Mouse (Mus musculus): ENCODE data around the gene Ttyh1. TPM values are rescaled to one million over a fixed set of nuclear protein-coding genes. Genes with fewer than 3 reads are reported as not detected.

Ttyh1 gene
- polyA plus RNA-seq, 1 experiment from 2014 or later, result 121 TPM

- Histone ChIP-seq H3K27me3 (no peaks in the 10 kb centered on the region), H3K4me3 (no peak overlapping the region), H3K9ac (no peak overlapping the region), H3K9me3 (replicated peaks) (no peaks in the 10 kb centered on the region), H3K36me3 (ENCODE audit: poor library complexity, severe bottlenecking) (no peaks in the 10 kb centered on the region), H3K4me2 (no peak overlapping the region), H3K27ac (no peak overlapping the region), H3K4me1 (no peaks in the 10 kb centered on the region)
- WGBS, result 83% methylated on average over 2 of the region's 2 CpGs
- no peak for ATAC-seq
These were observed 20.9 kb upstream of the Ttyh1 start for GRCm38 (mm10) chr7:4098301-4098700.

- H3K4me3 ChIP-seq, result no peak overlapping the region
- no peak for ATAC-seq
- no peaks in the 10 kb centered on the region for H3K9me3 ChIP-seq (replicated peaks)
These were observed 20.4 kb upstream of the Ttyh1 start for GRCm38 (mm10) chr7:4098832-4099231.

DNA sequence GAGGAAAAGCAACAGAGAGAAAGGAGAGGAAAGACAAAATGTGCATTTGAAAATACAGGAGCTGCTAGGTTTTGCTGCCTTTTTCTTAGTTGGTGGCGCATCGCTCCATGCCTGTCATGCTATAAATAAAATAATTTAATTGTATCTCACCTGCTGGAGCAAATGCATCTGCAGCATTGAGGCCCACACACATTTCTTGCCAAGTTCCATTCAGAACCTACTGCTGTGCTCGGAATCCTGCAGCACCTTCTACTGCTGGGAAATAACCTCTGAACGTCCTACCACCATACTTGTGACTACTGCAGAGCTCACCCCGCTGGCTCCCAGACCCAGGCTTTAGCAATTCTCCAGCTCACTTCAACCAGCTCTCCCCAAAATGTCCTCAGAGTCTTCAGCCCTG lies 18.1 kb upstream of the Ttyh1 start:
- ATAC-seq, result no peak
- no peaks in the 10 kb centered on the region for H3K36me3 ChIP-seq (ENCODE audit: poor library complexity, severe bottlenecking)
- H3K4me1 ChIP-seq, result no peaks in the 10 kb centered on the region
- no peak overlapping the region for H3K27ac ChIP-seq
- H3K27me3 ChIP-seq, result no peaks in the 10 kb centered on the region
- no peak overlapping the region for H3K4me3 ChIP-seq
- H3K9ac ChIP-seq, result no peak overlapping the region
- WGBS, result 85% methylated on average over 5 of the region's 5 CpGs
- no peaks in the 10 kb centered on the region for H3K9me3 ChIP-seq (replicated peaks)
- H3K4me2 ChIP-seq, result no peak overlapping the region

More at GRCm38 (mm10) chr7:4098832-4099231, 20.4 kb upstream of the Ttyh1 start:
- no peaks in the 10 kb centered on the region for H3K4me1 ChIP-seq
- H3K9ac ChIP-seq, result no peak overlapping the region
- H3K27ac ChIP-seq, result no peak overlapping the region
- no peak overlapping the region for H3K4me2 ChIP-seq
- H3K36me3 ChIP-seq (ENCODE audit: poor library complexity, severe bottlenecking), result no peaks in the 10 kb centered on the region
- WGBS, result 87% methylated on average over 2 of the region's 2 CpGs
- H3K27me3 ChIP-seq, result no peaks in the 10 kb centered on the region

- H3K4me2 ChIP-seq, result no peak overlapping the region
- H3K9me3 ChIP-seq (replicated peaks), result no peaks in the 10 kb centered on the region
- H3K27me3 ChIP-seq, result no peaks in the 10 kb centered on the region
- no peaks in the 10 kb centered on the region for H3K36me3 ChIP-seq (ENCODE audit: poor library complexity, severe bottlenecking)
- ATAC-seq, result no peak
- no peaks in the 10 kb centered on the region for H3K4me1 ChIP-seq
- H3K27ac ChIP-seq, result no peak overlapping the region
- H3K4me3 ChIP-seq, result no peak overlapping the region
- no peak overlapping the region for H3K9ac ChIP-seq
- WGBS, result 15% methylated on average over 4 of the region's 4 CpGs
These were observed 15.8 kb upstream of the Ttyh1 start for GRCm38 (mm10) chr7:4103411-4103810.

GRCm38 (mm10) chr7:4111766-4112165 lies 7.4 kb upstream of the Ttyh1 start:
- Histone ChIP-seq H3K9me3 (replicated peaks) (no peaks in the 10 kb centered on the region), H3K36me3 (ENCODE audit: poor library complexity, severe bottlenecking) (no peaks in the 10 kb centered on the region), H3K4me1 (0 out of 2 replicates have a peak, but pooled peaks cover 3% of the 10 kb centered on the region), H3K9ac (no peak overlapping the region), H3K4me3 (no peak overlapping the region), H3K27ac (no peak overlapping the region; the same call in 1 of the 2 replicates), H3K27me3 (no peaks in the 10 kb centered on the region), H3K4me2 (no peak overlapping the region)
- no peak for ATAC-seq
- WGBS, result 37% methylated on average over 3 of the region's 3 CpGs

- H3K9me3 ChIP-seq (replicated peaks), result no peaks in the 10 kb centered on the region
- H3K36me3 ChIP-seq (ENCODE audit: poor library complexity, severe bottlenecking), result no peaks in the 10 kb centered on the region
- no peak overlapping the region for H3K4me3 ChIP-seq
- H3K4me2 ChIP-seq, result no peak overlapping the region
- no peaks in the 10 kb centered on the region for H3K27me3 ChIP-seq
- H3K27ac ChIP-seq, result peak overlapping the region; percentile 51; the same call in 1 of the 2 replicates
- 73% methylated on average over 8 of the region's 8 CpGs for WGBS
- no peak overlapping the region for H3K9ac ChIP-seq
- no peak for ATAC-seq
- H3K4me1 ChIP-seq, result peaks cover 31% of the 10 kb centered on the region
These were observed 2.0 kb upstream of the Ttyh1 start for GRCm38 (mm10) chr7:4117050-4117814.

DNA sequence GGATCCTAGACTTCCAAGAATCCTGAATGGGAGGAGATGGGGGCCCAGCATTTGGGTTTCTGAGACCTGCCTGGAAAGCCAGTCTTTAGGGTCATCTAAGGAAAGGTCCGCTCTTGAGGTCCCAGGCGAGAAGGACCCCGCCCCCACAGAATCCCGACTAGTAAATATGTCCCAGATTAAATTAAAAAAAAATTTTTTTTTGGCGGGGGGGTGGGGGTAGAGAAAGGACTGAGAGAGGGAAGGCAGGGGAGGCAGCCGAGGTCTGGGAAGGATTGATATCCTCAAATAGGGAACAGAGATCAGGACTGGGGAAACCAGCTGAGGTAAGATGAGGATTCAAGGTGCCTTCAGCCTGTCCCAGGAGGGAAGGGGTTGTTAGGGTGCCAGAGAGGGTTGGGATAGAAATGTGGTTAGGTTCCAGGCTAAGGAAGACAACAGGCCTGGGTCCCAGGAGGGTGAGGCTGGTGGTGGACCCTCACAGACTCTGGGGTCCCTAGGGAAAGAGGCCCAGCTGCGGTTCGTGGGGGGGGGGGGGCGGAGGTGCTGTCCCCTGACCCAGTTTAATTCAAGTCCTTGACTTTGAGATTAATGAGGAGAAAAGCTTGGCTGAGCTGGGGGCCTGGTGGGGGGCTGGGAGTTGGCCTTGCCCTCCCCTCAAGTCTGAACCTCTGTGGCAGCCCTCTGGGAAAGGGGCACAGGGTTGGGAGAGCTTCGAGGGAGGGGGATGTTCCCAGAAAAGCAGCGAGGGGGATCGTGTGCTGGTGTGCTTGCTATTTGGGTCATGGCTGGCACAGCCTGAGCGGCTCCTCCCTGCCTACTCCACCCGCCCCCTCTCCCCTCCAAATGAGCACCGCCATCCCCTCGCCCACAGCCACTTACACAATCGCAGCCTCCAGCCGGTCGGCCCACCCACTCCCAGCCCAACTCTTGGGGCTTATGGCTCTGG lies 1.0 kb downstream of the Ttyh1 start:
- peaks cover 61% of the 10 kb centered on the region for H3K4me1 ChIP-seq
- H3K9me3 ChIP-seq (replicated peaks), result no peaks in the 10 kb centered on the region
- peak; percentile 2 for ATAC-seq
- peaks cover under 1% of the 10 kb centered on the region; the same call in 1 of the 2 replicates for H3K36me3 ChIP-seq (ENCODE audit: poor library complexity, severe bottlenecking)
- H3K4me2 ChIP-seq, result peak overlapping the region; percentile 77
- H3K9ac ChIP-seq, result peak overlapping the region; percentile 94
- H3K4me3 ChIP-seq, result peak overlapping the region; percentile 81
- H3K27me3 ChIP-seq, result no peaks in the 10 kb centered on the region
- H3K27ac ChIP-seq, result peak overlapping the region; percentile 96
- 6% methylated on average over 16 of the region's 19 CpGs for WGBS

- Histone ChIP-seq H3K4me2 (peak overlapping the region; percentile 77), H3K27me3 (no peaks in the 10 kb centered on the region), H3K36me3 (ENCODE audit: poor library complexity, severe bottlenecking) (peaks cover 20% of the 10 kb centered on the region), H3K9ac (peak overlapping the region; percentile 94), H3K9me3 (replicated peaks) (no peaks in the 10 kb centered on the region), H3K4me1 (peaks cover 75% of the 10 kb centered on the region), H3K27ac (peak overlapping the region; percentile 96), H3K4me3 (peak overlapping the region; percentile 81)
- WGBS, result 29% methylated on average over 11 of the region's 11 CpGs
- no peak for ATAC-seq
These were observed 3.0 kb downstream of the Ttyh1 start for GRCm38 (mm10) chr7:4122076-4122768.

- Histone ChIP-seq H3K9me3 (replicated peaks) (no peaks in the 10 kb centered on the region), H3K9ac (peak overlapping the region; percentile 94), H3K27me3 (no peaks in the 10 kb centered on the region), H3K36me3 (ENCODE audit: poor library complexity, severe bottlenecking) (peaks cover 26% of the 10 kb centered on the region), H3K4me3 (peak overlapping the region; percentile 81), H3K27ac (peak overlapping the region; percentile 96), H3K4me1 (peaks cover 72% of the 10 kb centered on the region), H3K4me2 (peak overlapping the region; percentile 77)
- 57% methylated on average over 10 of the region's 10 CpGs for WGBS
- no peak for ATAC-seq
These were observed 3.6 kb downstream of the Ttyh1 start for GRCm38 (mm10) chr7:4122783-4123182.

DNA sequence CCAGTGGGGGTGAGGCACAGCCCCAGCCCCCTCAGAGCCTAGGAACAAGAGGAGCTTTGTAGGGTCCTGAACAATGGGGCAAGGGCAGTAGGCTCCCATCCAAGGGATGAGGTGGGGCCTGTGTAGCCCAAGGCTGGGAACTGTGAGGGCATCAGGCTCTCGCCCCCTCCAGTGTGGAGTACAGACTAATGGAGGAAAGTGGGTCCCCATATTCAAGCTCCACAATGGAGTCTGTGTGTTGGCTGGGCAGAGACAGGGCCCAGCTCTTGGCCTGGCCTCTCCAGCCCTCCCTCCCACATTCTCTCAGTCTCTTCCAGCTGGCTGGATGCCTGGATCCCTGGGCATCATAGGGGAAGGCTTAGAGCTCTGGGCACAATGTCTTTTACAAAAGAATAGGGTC lies 4.5 kb downstream of the Ttyh1 start:
- peak overlapping the region; percentile 96 for H3K27ac ChIP-seq
- H3K27me3 ChIP-seq, result no peaks in the 10 kb centered on the region
- H3K4me3 ChIP-seq, result peak overlapping the region; percentile 25
- WGBS, result 0% methylated on average over 1 of the region's 1 CpGs
- peaks cover 73% of the 10 kb centered on the region for H3K4me1 ChIP-seq
- H3K9ac ChIP-seq, result peak overlapping the region; percentile 94; the same call in 1 of the 2 replicates
- H3K36me3 ChIP-seq (ENCODE audit: poor library complexity, severe bottlenecking), result peaks cover 35% of the 10 kb centered on the region
- no peaks in the 10 kb centered on the region for H3K9me3 ChIP-seq (replicated peaks)
- ATAC-seq, result peak; percentile 83
- peak overlapping the region; percentile 77 for H3K4me2 ChIP-seq

GRCm38 (mm10) chr7:4124315-4124759 lies 5.1 kb downstream of the Ttyh1 start:
- peak overlapping the region; percentile 96 for H3K27ac ChIP-seq
- peaks cover 74% of the 10 kb centered on the region for H3K4me1 ChIP-seq
- H3K36me3 ChIP-seq (ENCODE audit: poor library complexity, severe bottlenecking), result peaks cover 41% of the 10 kb centered on the region
- peak; percentile 84 for ATAC-seq
- 0% methylated on average over 10 of the region's 10 CpGs for WGBS
- H3K9ac ChIP-seq, result peak overlapping the region; percentile 94
- H3K4me3 ChIP-seq, result peak overlapping the region; percentile 25
- no peaks in the 10 kb centered on the region for H3K9me3 ChIP-seq (replicated peaks)
- peak overlapping the region; percentile 77 for H3K4me2 ChIP-seq
- no peaks in the 10 kb centered on the region for H3K27me3 ChIP-seq

All from forebrain, embryonic 13.5 days (tissue).